Mouse (Mus musculus) liver, embryonic 11.5 days (tissue): ENCODE data around the gene Cdkl3. TPM values are rescaled to one million over a fixed set of nuclear protein-coding genes. Genes with fewer than 3 reads are reported as not detected.
A peak's percentile ranks its signal among the peaks of the same experiment; 100 is the strongest.

Experiments
- ATAC-seq: fragments of 200-750 bp; cut with Nextera tagmentation; replicated peaks from 2 replicates; pipeline ENCODE4 v1.8.0; 2017; ENCODE audit warnings: moderate number of reproducible peaks, mild to moderate bottlenecking, moderate TSS enrichment, moderate library complexity; ENCODE audit not compliant: low FRiP score
- DNase-seq: peaks from one replicate; pipeline ENCODE4 v3.0.0-alpha.2; 2017; ENCODE audit warnings: low spot score
- H3K27ac ChIP-seq: fragments of 300-500 bp; sonication (generic); 2 replicates; pipeline ENCODE4 v1.5.1; 2014; ENCODE audit warnings: mild to moderate bottlenecking, low read depth, low read length, control low read depth
- H3K27me3 ChIP-seq: fragments of 300-500 bp; sonication (generic); replicated peaks from 2 replicates; pipeline ENCODE4 v1.6.1; 2014; ENCODE audit warnings: low read length, mixed read lengths; ENCODE audit not compliant: control insufficient read depth, insufficient read depth
- H3K36me3 ChIP-seq: fragments of 300-500 bp; sonication (generic); 2 replicates; pipeline ENCODE4 v1.6.1; 2014; ENCODE audit warnings: mild to moderate bottlenecking, low read length, moderate library complexity, mixed read lengths; ENCODE audit not compliant: control insufficient read depth, insufficient read depth
- H3K4me1 ChIP-seq: fragments of 300-500 bp; sonication (generic); replicated peaks from 2 replicates; pipeline ENCODE4 v1.6.1; 2014; ENCODE audit warnings: low read length, mixed read lengths; ENCODE audit not compliant: control insufficient read depth, insufficient read depth
- H3K4me2 ChIP-seq: fragments of 300-500 bp; sonication (generic); 2 replicates; pipeline ENCODE4 v1.6.1; 2014; ENCODE audit warnings: mild to moderate bottlenecking, control low read depth, moderate library complexity
- H3K4me3 ChIP-seq: fragments of 300-500 bp; sonication (generic); 2 replicates; pipeline ENCODE4 v1.5.1; 2014; ENCODE audit warnings: low read depth, low read length, control low read depth
- H3K9ac ChIP-seq: fragments of 300-500 bp; sonication (generic); 2 replicates; pipeline ENCODE4 v1.6.1; 2014; ENCODE audit warnings: low read depth, low read length, control low read depth
- H3K9me3 ChIP-seq: fragments of 300-500 bp; sonication (generic); 2 replicates; pipeline ENCODE4 v1.6.1; 2016; ENCODE audit warnings: low read length, inconsistent platforms, mixed read lengths; ENCODE audit not compliant: control insufficient read depth
- WGBS: fragments of 180-500 bp; shearing (Covaris S2); extraction: QIAGEN DNeasy Blood & Tissue Kit; methylation state at CpG from one replicate; pipeline ENCODE4 v1.1.7; 2014; 5-methylcytosine and 5-hydroxymethylcytosine counted together
- polyA plus RNA-seq: library from polyadenylated mRNA; unstranded; fragments of >200 nt; fragmentation: Nextera tagmentation; extraction: Ambion mirVana; gene quantifications from 2 replicates; pipeline ENCODE4 v1.2.1, GENCODE M21; 2014

The Cdkl3 gene
- 3.4 and 3.8 TPM in 2 replicates for polyA plus RNA-seq

GRCm38 (mm10) chr11:52003772-52004528 lies at the start of gene Cdkl3:
Gene Cdkl3 (plus strand): TSS chr11:52004221.
- Histone ChIP-seq H3K9ac (peak within 1 kb of the TSS; percentile 83), H3K4me3 (peak within 1 kb of the TSS; percentile 74), H3K36me3 (no peaks in the 10 kb centered on the region), H3K4me1 (peaks cover 14% of the 10 kb centered on the region; the same call in 1 of the 2 replicates), H3K27me3 (no peaks in the 10 kb centered on the region), H3K4me2 (peak within 1 kb of the TSS; percentile 78), H3K27ac (peak within 1 kb of the TSS; percentile 87), H3K9me3 (no peaks in the 10 kb centered on the region)
- DNase-seq (peak; percentile 92), ATAC-seq (peak; percentile 90)
- under 1% methylated on average over 51 of the region's 51 CpGs for WGBS

DNA sequence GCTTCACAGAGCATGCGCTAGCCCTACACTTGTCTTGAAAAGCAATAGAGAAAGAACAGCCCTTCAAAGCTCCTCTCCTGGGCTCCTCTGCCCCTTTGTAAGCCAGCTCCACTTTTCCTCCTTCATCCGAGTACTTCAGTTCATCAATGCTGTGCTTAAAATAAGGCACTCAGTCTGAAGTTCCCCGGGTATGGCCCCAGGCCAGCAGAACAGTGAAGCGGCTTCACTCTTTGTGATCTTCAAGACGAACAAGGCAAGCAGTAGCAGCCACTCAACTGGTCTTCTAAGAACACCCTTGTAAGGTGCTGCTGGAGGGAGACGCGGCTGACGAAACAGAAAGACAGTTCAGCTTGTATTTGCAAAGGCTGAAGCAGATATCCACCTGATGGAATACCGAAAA lies 47.9 kb upstream of the Cdkl3 start:
- no peak overlapping the region for H3K27ac ChIP-seq
- H3K36me3 ChIP-seq, result no peaks in the 10 kb centered on the region
- no peak overlapping the region for H3K4me3 ChIP-seq
- H3K9ac ChIP-seq, result no peak overlapping the region
- H3K27me3 ChIP-seq, result no peaks in the 10 kb centered on the region
- ATAC-seq (no peak), DNase-seq (no peak)
- H3K9me3 ChIP-seq, result no peaks in the 10 kb centered on the region; the same call in 1 of the 2 replicates
- H3K4me1 ChIP-seq, result no peaks in the 10 kb centered on the region
- WGBS, result 81% methylated on average over 9 of the region's 9 CpGs
- H3K4me2 ChIP-seq, result no peak overlapping the region

DNA sequence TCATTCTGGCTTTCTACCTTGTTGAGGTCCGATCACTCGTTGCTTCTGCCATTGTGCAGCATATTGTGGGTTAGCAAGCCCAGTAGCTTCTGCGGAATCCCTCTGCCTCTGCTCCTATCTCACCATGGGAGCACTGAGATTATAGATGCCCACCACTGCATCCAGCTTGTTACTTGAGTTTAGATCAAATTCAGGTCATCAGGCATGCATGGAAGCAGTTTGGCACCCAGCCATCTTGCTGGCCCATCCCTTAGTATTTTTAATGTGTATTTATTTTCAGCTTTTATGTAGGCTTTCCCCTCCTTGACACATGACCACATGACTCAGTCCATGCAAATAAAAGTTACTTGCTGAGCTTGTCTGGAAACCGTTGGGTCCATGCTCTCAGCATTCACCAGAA lies 46.3 kb upstream of the Cdkl3 start:
- ATAC-seq (no peak), DNase-seq (no peak)
- Histone ChIP-seq H3K4me1 (no peaks in the 10 kb centered on the region), H3K9ac (no peak overlapping the region), H3K9me3 (no peaks in the 10 kb centered on the region; the same call in 1 of the 2 replicates), H3K4me2 (no peak overlapping the region), H3K4me3 (no peak overlapping the region), H3K27me3 (no peaks in the 10 kb centered on the region), H3K36me3 (no peaks in the 10 kb centered on the region), H3K27ac (no peak overlapping the region)
- WGBS, result 82% methylated on average over 4 of the region's 4 CpGs

DNA sequence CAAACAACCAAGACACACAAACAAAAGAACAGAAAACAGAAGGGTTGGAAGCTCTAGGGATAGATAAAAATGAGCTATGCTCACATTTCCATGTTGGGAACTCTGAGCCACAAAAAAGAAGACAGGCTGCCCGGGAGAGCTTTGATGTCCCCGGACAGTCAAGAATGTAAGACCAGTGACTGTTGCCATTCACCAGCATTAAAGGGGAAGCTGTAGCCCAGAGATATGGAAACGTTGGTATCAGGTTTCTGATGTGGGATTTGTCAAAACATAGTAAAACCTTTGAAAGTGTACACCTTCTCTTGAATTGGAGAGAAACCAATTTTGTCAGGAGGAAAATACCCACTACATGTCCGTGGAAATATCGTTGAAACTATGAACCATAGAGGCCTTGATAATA lies 44.5 kb upstream of the Cdkl3 start:
- Histone ChIP-seq H3K9me3 (no peaks in the 10 kb centered on the region; the same call in 1 of the 2 replicates), H3K4me3 (no peak overlapping the region), H3K9ac (no peak overlapping the region), H3K4me2 (no peak overlapping the region), H3K27me3 (no peaks in the 10 kb centered on the region), H3K4me1 (no peaks in the 10 kb centered on the region), H3K27ac (no peak overlapping the region), H3K36me3 (no peaks in the 10 kb centered on the region)
- WGBS, result 72% methylated on average over 5 of the region's 5 CpGs
- DNase-seq, result no peak
- no peak for ATAC-seq

- DNase-seq (no peak), ATAC-seq (no peak)
- Histone ChIP-seq H3K4me3 (no peak overlapping the region), H3K27me3 (no peaks in the 10 kb centered on the region), H3K9me3 (no peaks in the 10 kb centered on the region), H3K4me2 (no peak overlapping the region), H3K36me3 (no peaks in the 10 kb centered on the region), H3K9ac (no peak overlapping the region), H3K27ac (no peak overlapping the region), H3K4me1 (no peaks in the 10 kb centered on the region)
- 74% methylated on average over 4 of the region's 4 CpGs for WGBS
Measured at GRCm38 (mm10) chr11:51960061-51960460, 44.0 kb upstream of the Cdkl3 start.

- no peak overlapping the region for H3K9ac ChIP-seq
- H3K27me3 ChIP-seq, result no peaks in the 10 kb centered on the region
- H3K9me3 ChIP-seq, result no peaks in the 10 kb centered on the region
- no peaks in the 10 kb centered on the region for H3K36me3 ChIP-seq
- no peak overlapping the region for H3K4me2 ChIP-seq
- no peak overlapping the region for H3K4me3 ChIP-seq
- H3K4me1 ChIP-seq, result no peaks in the 10 kb centered on the region
- 65% methylated on average over 11 of the region's 11 CpGs for WGBS
- no peak overlapping the region for H3K27ac ChIP-seq
- ATAC-seq (no peak), DNase-seq (no peak)
Measured at GRCm38 (mm10) chr11:51960967-51961471, 43.0 kb upstream of the Cdkl3 start.

GRCm38 (mm10) chr11:51961761-51962160 lies 42.3 kb upstream of the Cdkl3 start:
- WGBS, result 73% methylated on average over 8 of the region's 8 CpGs
- no peaks in the 10 kb centered on the region for H3K4me1 ChIP-seq
- no peak overlapping the region for H3K9ac ChIP-seq
- H3K9me3 ChIP-seq, result no peaks in the 10 kb centered on the region
- no peak overlapping the region for H3K4me2 ChIP-seq
- no peak for ATAC-seq
- no peak overlapping the region for H3K27ac ChIP-seq
- DNase-seq, result no peak
- no peaks in the 10 kb centered on the region for H3K27me3 ChIP-seq
- no peak overlapping the region for H3K4me3 ChIP-seq
- H3K36me3 ChIP-seq, result no peaks in the 10 kb centered on the region

DNA sequence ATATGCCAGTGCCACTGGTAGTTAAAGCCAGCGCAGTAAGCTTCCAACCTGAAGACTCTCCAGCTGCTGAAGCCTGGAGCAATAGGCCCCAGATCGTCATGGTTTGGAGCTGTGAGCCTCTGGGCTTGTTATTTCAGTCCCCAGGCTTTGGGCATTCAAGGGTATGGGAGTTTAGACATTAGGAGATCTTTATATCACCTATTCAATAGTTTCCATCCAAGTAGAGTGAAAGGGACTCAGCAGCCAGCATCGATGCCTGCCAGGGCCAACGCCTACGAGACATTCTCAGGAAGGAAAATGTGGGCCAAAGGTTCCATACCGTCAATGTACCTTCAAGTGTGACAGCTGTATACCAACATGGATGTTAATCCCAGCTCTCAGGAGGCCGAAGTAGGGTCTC lies 41.7 kb upstream of the Cdkl3 start:
- no peak overlapping the region for H3K4me2 ChIP-seq

DNA sequence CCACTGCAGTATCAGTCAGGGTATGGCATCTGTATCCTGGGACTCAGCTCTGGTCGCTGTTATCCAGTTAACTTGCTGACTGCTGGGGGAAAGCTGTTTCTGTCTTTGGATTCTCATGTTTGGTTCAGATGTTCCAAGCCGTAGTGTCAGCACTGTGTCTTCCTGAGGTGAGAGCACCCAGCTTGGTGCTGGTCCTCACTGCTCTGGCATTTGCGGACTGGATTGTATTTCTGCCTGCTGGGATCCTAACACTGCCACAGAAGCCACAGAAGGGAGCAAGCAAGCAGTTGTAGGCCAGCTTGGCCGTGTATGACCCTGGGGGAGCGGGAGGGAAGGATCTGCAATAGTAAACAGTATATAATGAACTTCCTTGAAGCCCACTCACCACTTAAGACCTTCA lies 37.4 kb upstream of the Cdkl3 start:
- Histone ChIP-seq H3K27me3 (no peaks in the 10 kb centered on the region), H3K4me2 (no peak overlapping the region), H3K9me3 (no peaks in the 10 kb centered on the region), H3K27ac (no peak overlapping the region), H3K4me1 (peaks cover 7% of the 10 kb centered on the region), H3K36me3 (peaks cover 14% of the 10 kb centered on the region), H3K4me3 (no peak overlapping the region), H3K9ac (no peak overlapping the region)
- 74% methylated on average over 5 of the region's 5 CpGs for WGBS
- DNase-seq, result no peak
- no peak for ATAC-seq

More for the DNA sequence above, 41.7 kb upstream of the Cdkl3 start:
- no peaks in the 10 kb centered on the region for H3K36me3 ChIP-seq
- WGBS, result 85% methylated on average over 7 of the region's 7 CpGs
- H3K4me3 ChIP-seq, result no peak overlapping the region
- H3K9me3 ChIP-seq, result no peaks in the 10 kb centered on the region
- ATAC-seq, result no peak
- H3K27ac ChIP-seq, result no peak overlapping the region
- no peaks in the 10 kb centered on the region for H3K27me3 ChIP-seq
- H3K4me1 ChIP-seq, result no peaks in the 10 kb centered on the region
- no peak overlapping the region for H3K9ac ChIP-seq
- no peak for DNase-seq
